Mouse (Mus musculus) kidney, postnatal 0 days (tissue): Measurements from ENCODE around the gene Gm7247. TPM values are rescaled to one million over a fixed set of nuclear protein-coding genes. Genes with fewer than 3 reads are reported as not detected.
"Not testable (repeated sequence)": the region's sequence is repeated elsewhere in the genome, so short reads cannot be mapped to it uniquely, and the experiment has no call there.

Experiments used
- ATAC-seq: fragments of 200-750 bp; cut with Nextera tagmentation; replicated peaks from 2 replicates; pipeline ENCODE4 v1.8.0; 2017; ENCODE audit warnings: low read depth, moderate number of reproducible peaks, moderate TSS enrichment, moderate library complexity; ENCODE audit not compliant: low FRiP score
- DNase-seq: peaks from one replicate; pipeline ENCODE4 v3.0.0-alpha.2; 2016; ENCODE audit warnings: low spot score
- H3K27ac ChIP-seq: fragments of 300-500 bp; sonication (generic); 2 replicates; pipeline ENCODE4 v1.5.1; 2014; ENCODE audit warnings: mild to moderate bottlenecking
- H3K27me3 ChIP-seq: fragments of 300-500 bp; sonication (generic); 2 replicates; pipeline ENCODE4 v1.6.1; 2014; ENCODE audit warnings: low read length, mixed read lengths; ENCODE audit not compliant: insufficient read depth
- H3K36me3 ChIP-seq: fragments of 300-500 bp; sonication (generic); 2 replicates; pipeline ENCODE4 v1.6.1; 2014; ENCODE audit warnings: low read length, mixed read lengths; ENCODE audit not compliant: insufficient read depth
- H3K4me1 ChIP-seq: fragments of 300-500 bp; sonication (generic); replicated peaks from 2 replicates; pipeline ENCODE4 v1.6.1; 2014; ENCODE audit warnings: antibody characterized with exemption, low read length, mixed read lengths; ENCODE audit not compliant: insufficient read depth
- H3K4me2 ChIP-seq: fragments of 300-500 bp; sonication (generic); 2 replicates; pipeline ENCODE4 v1.6.1; 2014; ENCODE audit warnings: mild to moderate bottlenecking, low read length, moderate library complexity, mixed read lengths
- H3K4me3 ChIP-seq: fragments of 300-500 bp; sonication (generic); replicated peaks from 2 replicates; pipeline ENCODE4 v1.5.1; 2014; ENCODE audit warnings: low read depth, low read length
- H3K9ac ChIP-seq: fragments of 300-500 bp; sonication (generic); 2 replicates; pipeline ENCODE4 v1.6.1; 2014; ENCODE audit warnings: low read depth, low read length
- H3K9me3 ChIP-seq: fragments of 300-500 bp; sonication (generic); replicated peaks from 2 replicates; pipeline ENCODE4 v1.6.1; 2016; ENCODE audit warnings: low read length, inconsistent platforms, mixed read lengths
- CTCF ChIP-seq: IDR thresholded peaks from 2 replicates; pipeline ENCODE4 v1.5.1; 2016; ENCODE audit warnings: antibody characterized with exemption, low read depth, mild to moderate bottlenecking, moderate library complexity
- WGBS: fragments of 180-500 bp; shearing (Covaris S2); extraction: QIAGEN DNeasy Blood & Tissue Kit; methylation state at CpG from one replicate; pipeline ENCODE4 v1.1.7; 2014; 5-methylcytosine and 5-hydroxymethylcytosine counted together
- polyA plus RNA-seq: library from polyadenylated mRNA; unstranded; fragments of >200 nt; fragmentation: Nextera tagmentation; extraction: Ambion mirVana; gene quantifications from 2 replicates; pipeline ENCODE4 v1.2.1, GENCODE M21; 2015

Gm7247 gene
- polyA plus RNA-seq, 1 experiment from 2014 or later = not detected

- no peak overlapping the region for H3K4me2 ChIP-seq
- no peaks in the 10 kb centered on the region for H3K9me3 ChIP-seq
- no peaks in the 10 kb centered on the region for H3K27me3 ChIP-seq
- no peaks in the 10 kb centered on the region for H3K36me3 ChIP-seq
- ATAC-seq (no peak), DNase-seq (no peak)
- H3K27ac ChIP-seq = no peak overlapping the region
- no peaks in the 10 kb centered on the region for H3K4me1 ChIP-seq
- TF ChIP-seq CTCF = no peak
- no peak overlapping the region for H3K4me3 ChIP-seq
- WGBS = 99% methylated on average over 26 of the region's 26 CpGs
- no peak overlapping the region for H3K9ac ChIP-seq
Observed at GRCm38 (mm10) chr14:51435020-51435419, 73.5 kb downstream of the Gm7247 start.

- Histone ChIP-seq H3K9me3 (no peaks in the 10 kb centered on the region), H3K27ac (no peak overlapping the region), H3K27me3 (no peaks in the 10 kb centered on the region), H3K4me3 (no peak overlapping the region), H3K4me2 (no peak overlapping the region), H3K9ac (no peak overlapping the region), H3K36me3 (no peaks in the 10 kb centered on the region), H3K4me1 (no peaks in the 10 kb centered on the region)
- TF ChIP-seq CTCF = no peak
- DNase-seq (no peak), ATAC-seq (no peak)
- 87% methylated on average over 4 of the region's 4 CpGs for WGBS
Observed at GRCm38 (mm10) chr14:51438955-51439354, 77.4 kb downstream of the Gm7247 start.

DNA sequence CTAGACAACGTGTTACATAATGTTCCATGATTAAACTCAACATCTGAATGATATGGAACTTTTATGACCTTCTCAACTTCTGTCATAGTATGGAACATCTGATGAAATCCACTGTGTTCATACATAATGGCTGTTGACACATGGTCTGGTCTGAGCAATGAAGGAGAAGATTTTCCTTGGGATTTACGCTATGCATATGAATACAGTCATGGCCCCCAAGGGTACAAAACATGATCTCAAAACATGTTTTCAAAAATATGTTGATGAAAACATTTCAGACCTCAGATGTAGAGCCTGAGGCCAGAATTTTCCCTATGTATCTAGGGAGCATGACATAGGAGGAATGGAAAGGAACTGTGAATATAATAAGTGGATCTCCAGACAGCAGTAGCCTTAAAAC is 90.0 kb downstream of the Gm7247 start, which contains the start of gene Vmn2r89:
TSS of gene Vmn2r89 (plus strand) at position 301 of the 400 bp plus-strand sequence.
- H3K36me3 ChIP-seq = not testable (repeated sequence)

DNA sequence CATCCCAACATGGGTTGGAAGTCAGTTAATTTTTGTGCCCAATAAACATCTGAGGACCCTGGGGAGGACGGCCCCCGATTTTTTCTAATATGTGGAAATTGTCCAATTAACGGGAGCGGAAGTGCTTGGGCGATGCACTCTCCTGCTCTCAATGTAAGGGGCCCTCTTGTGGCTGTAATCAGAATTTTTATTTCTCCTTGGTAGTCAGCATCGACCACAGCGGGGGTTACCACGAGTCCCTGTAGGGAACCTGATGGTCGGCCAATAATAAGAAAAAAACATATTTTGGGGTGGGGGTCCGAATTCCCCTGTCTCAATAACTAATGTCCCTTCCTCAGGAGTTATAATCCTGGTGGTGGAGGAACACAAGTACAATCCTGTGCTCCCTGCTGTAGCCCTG is 118.7 kb downstream of the Gm7247 start:
- not testable (repeated sequence) for H3K4me2 ChIP-seq, ATAC-seq, DNase-seq, H3K27ac ChIP-seq, H3K9ac ChIP-seq, H3K36me3 ChIP-seq, H3K9me3 ChIP-seq, H3K27me3 ChIP-seq, H3K4me3 ChIP-seq, H3K4me1 ChIP-seq
- WGBS = 89% methylated on average over 10 of the region's 10 CpGs

More for the DNA sequence above, 90.0 kb downstream of the Gm7247 start, which contains the start of gene Vmn2r89:
- WGBS = 87% methylated on average over 2 of the region's 2 CpGs
- H3K27me3 ChIP-seq, DNase-seq, H3K27ac ChIP-seq, H3K9me3 ChIP-seq, H3K4me2 ChIP-seq, ATAC-seq, H3K4me3 ChIP-seq, H3K9ac ChIP-seq, H3K4me1 ChIP-seq: not testable (repeated sequence)

DNA sequence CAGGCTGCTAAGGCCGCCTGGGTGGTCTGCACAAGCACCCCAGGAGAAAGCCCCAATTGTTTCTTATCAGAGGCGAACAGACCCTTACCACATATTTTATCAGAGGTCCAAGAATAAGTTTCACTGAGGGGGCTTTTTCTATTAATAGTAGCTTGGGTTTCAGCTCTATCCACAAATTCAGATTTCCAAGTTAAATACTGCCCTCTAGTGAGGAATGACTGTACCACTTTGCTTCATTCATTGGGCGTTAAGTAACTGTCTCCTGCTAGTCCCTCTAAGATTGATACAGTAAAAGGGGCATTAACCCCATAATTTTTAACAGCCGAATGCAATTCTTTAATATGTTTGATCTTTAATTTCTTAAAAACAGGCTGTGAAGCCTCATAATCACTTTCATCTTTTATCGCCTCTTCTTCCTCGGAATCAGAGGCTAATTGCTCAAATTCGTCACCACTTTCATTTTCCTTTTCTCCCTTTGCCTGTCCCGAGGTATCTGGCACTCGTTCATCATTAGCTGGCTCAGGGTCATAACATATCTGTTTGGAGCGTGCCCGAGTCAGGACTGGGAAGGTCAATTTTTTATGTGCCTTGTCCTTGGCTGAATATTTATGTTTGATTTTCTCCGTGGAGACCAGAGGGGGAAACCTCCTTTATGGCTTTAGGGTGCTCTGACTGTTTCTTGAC is 119.9 kb downstream of the Gm7247 start:
- ATAC-seq, H3K27me3 ChIP-seq, H3K9me3 ChIP-seq, H3K27ac ChIP-seq, H3K36me3 ChIP-seq, H3K4me1 ChIP-seq, DNase-seq, H3K9ac ChIP-seq: not testable (repeated sequence)
- 54% methylated on average over 12 of the region's 12 CpGs for WGBS
- peak; percentile 30; the same call in 1 of the 2 replicates for TF ChIP-seq CTCF
- Histone ChIP-seq H3K4me2 (peak overlapping the region; percentile 39), H3K4me3 (peak overlapping the region; percentile 16; the same call in 1 of the 2 replicates)

DNA sequence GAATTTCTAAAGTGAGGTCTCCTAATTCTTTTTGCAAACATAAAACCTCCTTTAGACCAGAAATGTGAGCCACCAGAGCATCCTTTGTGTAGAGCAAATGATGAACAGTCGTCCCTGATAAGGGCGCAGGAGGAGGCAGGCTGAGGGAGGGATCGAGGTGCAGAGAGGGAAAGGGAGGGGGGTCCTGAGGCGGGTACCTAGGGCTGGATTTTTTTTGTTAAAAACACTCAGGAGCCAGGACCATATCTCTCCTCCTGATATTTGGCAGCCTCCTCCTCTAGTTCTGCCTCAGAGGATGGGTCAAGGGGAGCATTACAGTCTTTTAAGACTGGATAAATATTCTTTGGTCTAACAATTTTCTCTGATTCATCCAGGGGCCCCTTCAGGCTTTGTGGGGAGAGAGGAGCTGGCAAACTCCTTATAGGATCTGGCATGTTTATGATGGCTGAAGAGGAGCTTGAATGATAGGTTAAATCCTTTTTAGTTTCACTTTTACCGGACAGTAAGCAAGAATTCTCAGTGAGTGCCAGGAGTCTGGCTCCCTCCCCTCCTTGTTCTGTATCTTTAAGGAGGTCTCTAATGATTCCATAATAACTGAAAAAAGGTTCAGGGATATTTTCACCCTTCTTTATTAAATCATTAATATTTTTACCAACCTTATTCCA is 120.6 kb downstream of the Gm7247 start:
- whole genome bisulfite sequencing = 28% methylated on average over 5 of the region's 5 CpGs
- no peaks in the 10 kb centered on the region for H3K27me3 ChIP-seq
- no peak overlapping the region for H3K9ac ChIP-seq
- no peaks in the 10 kb centered on the region for H3K36me3 ChIP-seq
- peak overlapping the region; percentile 16 for H3K4me3 ChIP-seq
- no peak for DNase-seq
- H3K4me1 ChIP-seq = no peaks in the 10 kb centered on the region
- no peak for TF ChIP-seq CTCF
- H3K27ac ChIP-seq = no peak overlapping the region
- H3K4me2 ChIP-seq = peak overlapping the region; percentile 39
- ATAC-seq = no peak
- no peaks in the 10 kb centered on the region for H3K9me3 ChIP-seq

DNA sequence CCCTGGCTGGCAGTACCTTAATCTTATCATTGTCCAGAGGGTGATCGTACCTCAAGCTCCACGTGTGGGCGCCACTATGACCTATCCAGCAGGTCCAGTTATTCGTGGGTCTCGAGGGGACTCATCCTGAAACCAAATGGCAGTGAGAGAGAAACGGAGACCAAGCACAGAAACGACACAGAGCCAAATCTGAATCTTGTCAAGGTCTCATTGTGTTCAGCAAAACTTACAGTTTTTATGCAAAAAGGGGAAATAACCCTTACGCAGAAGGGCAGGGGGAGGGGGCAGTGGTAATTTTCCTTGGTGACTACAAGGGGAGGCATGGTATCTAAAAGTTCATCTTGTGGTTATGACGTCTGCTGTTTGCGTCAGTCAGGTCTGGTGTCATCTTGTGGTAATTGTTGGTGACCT is 121.4 kb downstream of the Gm7247 start:
- ATAC-seq = not testable (repeated sequence)
- 83% methylated on average over 10 of the region's 10 CpGs for WGBS

More for the DNA sequence above, 121.4 kb downstream of the Gm7247 start:
- H3K27me3 ChIP-seq, H3K9me3 ChIP-seq, H3K4me2 ChIP-seq, H3K27ac ChIP-seq, H3K36me3 ChIP-seq, H3K4me1 ChIP-seq, H3K9ac ChIP-seq, DNase-seq, H3K4me3 ChIP-seq: not testable (repeated sequence)
